Mouse (Mus musculus) liver, adult 2 months (tissue): ENCODE measurements at regions not wholly inside any gene's neighbourhood (a gene's known extent, or its start where the extent isn't known, plus 50 kb on each side); places are given as distances from the start of the nearest gene placed in this dataset.

ENCODE experiments used
- CTCF ChIP-seq: fragments of 200-500 bp; IDR thresholded peaks from 2 replicates; pipeline ENCODE4 v1.5.1; 2011; ENCODE audit warnings: low read depth, low read length, control low read depth
- POLR2A ChIP-seq: fragments of 200-500 bp; IDR thresholded peaks from 2 replicates; pipeline ENCODE4 v1.6.1; 2011; ENCODE audit warnings: low read length, control low read depth; ENCODE audit not compliant: insufficient read depth; ENCODE audit errors: extremely low read depth

GRCm38 (mm10) chr1:137898397-137898796 is 277.1 kb downstream of the Ptprc start:
- TF ChIP-seq POLR2A (no peak), CTCF (no peak)
